In the genomic region with DNA sequence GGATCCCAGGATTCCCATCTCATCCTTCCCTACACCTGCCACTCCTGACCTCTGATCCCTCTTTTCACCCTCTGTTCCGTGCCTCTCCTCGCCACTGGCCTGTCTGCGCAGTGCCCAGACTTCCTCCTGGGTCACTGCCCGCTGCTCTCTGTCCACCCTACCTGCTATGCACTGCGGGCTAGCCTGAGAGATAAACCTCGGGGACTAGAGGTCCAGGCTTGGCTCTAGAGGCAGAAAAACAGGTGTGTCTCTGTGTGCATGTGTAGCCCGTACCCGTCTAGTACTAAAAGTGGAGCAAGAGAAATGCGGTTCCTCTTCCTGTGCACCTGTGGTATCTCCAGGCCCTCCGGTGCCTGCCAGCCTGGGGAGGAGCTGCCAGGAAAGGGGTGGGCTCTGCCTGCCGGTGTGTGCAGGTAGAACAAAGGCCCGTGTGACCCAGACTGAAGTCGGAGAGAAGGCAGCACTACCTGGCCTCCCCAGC, we compare ENCODE assay signal across 8 mouse cellular contexts. TPM values are rescaled to one million over a fixed set of nuclear protein-coding genes. Genes with fewer than 3 reads are reported as not detected.
DNase-seq lines count a peak whose midpoint lies in the region; ATAC-seq and TF ChIP-seq lines count a peak whose summit lies in the region.

No protein-coding gene starts in this region.

- peak overlapping the region; percentile 96 for H3K4me2 ChIP-seq in embryonic facial prominence, embryonic 11.5 days (ENCODE audit: low read depth, low read length)
- peak overlapping the region; percentile 73 for H3K4me2 ChIP-seq in hindbrain, postnatal 0 days (ENCODE audit: low read depth, low read length)
- peak overlapping the region; percentile 80 for H3K4me2 ChIP-seq in liver, embryonic 12.5 days
- peak overlapping the region; percentile 98 for H3K4me2 ChIP-seq in neural tube, embryonic 13.5 days

- peaks cover 6% of the 10 kb centered on the region for H3K4me1 ChIP-seq in embryonic facial prominence, embryonic 11.5 days (ENCODE audit: control insufficient read depth, insufficient read depth, low read length)
- H3K4me1 ChIP-seq in hindbrain, postnatal 0 days (ENCODE audit: insufficient read depth, low read length): peaks cover 46% of the 10 kb centered on the region
- peaks cover 87% of the 10 kb centered on the region for H3K4me1 ChIP-seq in liver, embryonic 12.5 days
- H3K4me1 ChIP-seq in neural tube, embryonic 13.5 days (replicated peaks): peaks cover 72% of the 10 kb centered on the region

- H3K9ac ChIP-seq in embryonic facial prominence, embryonic 11.5 days (replicated peaks; ENCODE audit: low read length): peak overlapping the region; percentile 79
- peak overlapping the region; percentile 67 for H3K9ac ChIP-seq in hindbrain, postnatal 0 days (replicated peaks; ENCODE audit: low read length)
- peak overlapping the region; percentile 96 for H3K9ac ChIP-seq in liver, embryonic 12.5 days
- peak overlapping the region; percentile 92 for H3K9ac ChIP-seq in neural tube, embryonic 13.5 days

- 3% methylated on average over 13 of the region's 13 CpGs for WGBS in embryonic facial prominence, embryonic 11.5 days
- under 1% methylated on average over 13 of the region's 13 CpGs for WGBS in hindbrain, postnatal 0 days
- 4% methylated on average over 13 of the region's 13 CpGs for WGBS in liver, embryonic 12.5 days (ENCODE audit: insufficient replicate concordance)
- WGBS in neural tube, embryonic 13.5 days: 1% methylated on average over 13 of the region's 13 CpGs

- no peaks in the 10 kb centered on the region for H3K9me3 ChIP-seq in embryonic facial prominence, embryonic 11.5 days (replicated peaks; ENCODE audit: control insufficient read depth, low read length)
- H3K9me3 ChIP-seq in hindbrain, postnatal 0 days (ENCODE audit: low read length): no peaks in the 10 kb centered on the region
- H3K9me3 ChIP-seq in liver, embryonic 12.5 days (replicated peaks): no peaks in the 10 kb centered on the region
- H3K9me3 ChIP-seq in neural tube, embryonic 13.5 days: no peaks in the 10 kb centered on the region

- ATAC-seq in embryonic facial prominence, embryonic 11.5 days (replicated peaks; ENCODE audit: insufficient number of reproducible peaks, low FRiP score, low TSS enrichment, low read depth): 0 out of 2 replicates have a peak, but pooled peaks have one; percentile 11
- no peak; the same call in 1 of the 2 replicates for ATAC-seq in hindbrain, postnatal 0 days
- ATAC-seq in liver, embryonic 12.5 days: no peak
- ATAC-seq in neural tube, embryonic 13.5 days (ENCODE audit: low read depth): no peak; the same call in 1 of the 2 replicates
- no peak for ATAC-seq in frontal cortex, adult (ENCODE audit: low TSS enrichment)

- TF ChIP-seq CTCF in hindbrain, postnatal 0 days (IDR thresholded peaks at IDR 0.05; ENCODE audit: low read depth): no peak

- H3K4me3 ChIP-seq in embryonic facial prominence, embryonic 11.5 days (ENCODE audit: low read depth, low read length): peak overlapping the region; percentile 75
- H3K4me3 ChIP-seq in hindbrain, postnatal 0 days (ENCODE audit: low read length): peak overlapping the region; percentile 82
- peak overlapping the region; percentile 91 for H3K4me3 ChIP-seq in liver, embryonic 12.5 days
- peak overlapping the region; percentile 91 for H3K4me3 ChIP-seq in neural tube, embryonic 13.5 days

- no peak overlapping the region for H3K27ac ChIP-seq in embryonic facial prominence, embryonic 11.5 days (replicated peaks; ENCODE audit: low read depth, low read length)
- H3K27ac ChIP-seq in hindbrain, postnatal 0 days: peak overlapping the region; percentile 70; the same call in 1 of the 2 replicates
- peak overlapping the region; percentile 86 for H3K27ac ChIP-seq in liver, embryonic 12.5 days
- no peak overlapping the region for H3K27ac ChIP-seq in neural tube, embryonic 13.5 days (replicated peaks)

- H3K27me3 ChIP-seq in embryonic facial prominence, embryonic 11.5 days (ENCODE audit: control insufficient read depth, insufficient read depth, low read length): peaks cover 6% of the 10 kb centered on the region; the same call in 1 of the 2 replicates
- H3K27me3 ChIP-seq in hindbrain, postnatal 0 days (ENCODE audit: insufficient read depth, low read length): no peaks in the 10 kb centered on the region
- no peaks in the 10 kb centered on the region for H3K27me3 ChIP-seq in liver, embryonic 12.5 days (replicated peaks)
- no peaks in the 10 kb centered on the region for H3K27me3 ChIP-seq in neural tube, embryonic 13.5 days

- DNase-seq in urinary bladder, postnatal 10 days (ENCODE audit: low spot score): peak; percentile 9
- DNase-seq in urinary bladder, postnatal 36 days (ENCODE audit: low spot score in 2 of 2): no peak
- no peak for DNase-seq in embryonic facial prominence, embryonic 11.5 days (ENCODE audit: low spot score)
- no peak for DNase-seq in hindbrain, postnatal 0 days (ENCODE audit: low spot score)
- no peak for DNase-seq in right cerebral cortex, postnatal 14 days

- H3K36me3 ChIP-seq in embryonic facial prominence, embryonic 11.5 days (replicated peaks; ENCODE audit: control insufficient read depth, insufficient read depth, low read depth, low read length): no peaks in the 10 kb centered on the region
- no peaks in the 10 kb centered on the region for H3K36me3 ChIP-seq in hindbrain, postnatal 0 days (ENCODE audit: insufficient read depth, low read length)
- H3K36me3 ChIP-seq in liver, embryonic 12.5 days: peaks cover 43% of the 10 kb centered on the region
- no peaks in the 10 kb centered on the region for H3K36me3 ChIP-seq in neural tube, embryonic 13.5 days

RNA-seq across cellular contexts. Expression of a gene that starts 1.1 kb away (rescaled TPM):
- polyA plus RNA-seq in embryonic facial prominence, embryonic 11.5 days (2014; fragmentation: Nextera tagmentation; extraction: Ambion mirVana): 10.5 and 10.9 TPM in 2 replicates
- 107 and 112 TPM in 2 replicates for total RNA-seq in hindbrain, postnatal 0 days (2014; rRNA removed)
- polyA plus RNA-seq in hindbrain, postnatal 0 days (2015; fragmentation: Nextera tagmentation; extraction: Ambion mirVana): 16.9 and 19.0 TPM in 2 replicates
- polyA plus RNA-seq in liver, embryonic 12.5 days (2016; fragmentation: Nextera tagmentation; extraction: Ambion mirVana): 21.9 and 23.6 TPM in 2 replicates
- 12.0 and 16.9 TPM in 2 replicates for polyA plus RNA-seq in neural tube, embryonic 13.5 days (2015; fragmentation: Nextera tagmentation; extraction: Ambion mirVana)

Comparison
In these comparisons a context has a peak if more than half of its experiments do, and no peak if none do; other contexts are left out.
1. H3K27ac ChIP-seq: peak in hindbrain, postnatal 0 days (single experiment) and liver, embryonic 12.5 days (single experiment); none in embryonic facial prominence, embryonic 11.5 days (single experiment) and neural tube, embryonic 13.5 days (single experiment).
2. Peak in every context shown above with its lines, with median percentiles within 50 percentile points of each other: H3K4me2 ChIP-seq, H3K4me3 ChIP-seq and H3K9ac ChIP-seq.